Mouse (Mus musculus): Measurements from ENCODE around the gene Csn2. TPM values are rescaled to one million over a fixed set of nuclear protein-coding genes. Genes with fewer than 3 reads are reported as not detected.

Gene Csn2
- polyA plus RNA-seq (2012; rRNA removed; ENCODE audit: low replicate concordance): not detected in 2 replicates

GRCm38 (mm10) chr5:87699530-87699929, at the start of gene Csn2:
Gene Csn2 (minus strand): TSS chr5:87699630.

DNA sequence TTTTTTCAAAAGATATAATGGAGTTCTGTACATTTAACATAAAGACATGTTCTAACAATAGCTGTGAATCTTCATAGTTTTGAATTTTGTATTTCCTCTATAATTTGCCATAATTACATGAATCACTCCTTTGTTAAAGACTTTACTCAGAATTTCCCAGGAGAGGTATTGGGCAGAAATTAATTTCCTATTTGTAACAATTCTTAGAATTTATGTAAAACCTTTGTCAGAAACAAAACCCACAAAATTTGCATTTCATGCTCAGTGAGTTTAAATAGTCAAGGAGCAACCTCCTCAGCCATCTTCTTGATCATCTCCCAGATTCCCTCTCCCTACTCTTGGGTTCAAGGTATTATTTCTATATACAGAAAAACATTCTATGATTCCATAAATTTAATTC, 33.5 kb downstream of the Csn2 start, which contains the start of gene Csn1s1:
TSS of gene Csn1s1 (plus strand) at position 301 of the 400 bp plus-strand sequence.

Other genes with a start within 250 kb of the Csn2 start
- not detected in 2 replicates for gene Ugt2a2, start 217.4 kb downstream of the Csn2 start, polyA plus RNA-seq (2012; rRNA removed; ENCODE audit: low replicate concordance)
- gene Gm43638, start 212.8 kb downstream of the Csn2 start, polyA plus RNA-seq (2012; rRNA removed; ENCODE audit: low replicate concordance): not detected in 2 replicates
- gene Ugt2a1, start 208.8 kb downstream of the Csn2 start, polyA plus RNA-seq (2012; rRNA removed; ENCODE audit: low replicate concordance): not detected in 2 replicates
- gene Sult1b1, start 161.4 kb downstream of the Csn2 start, polyA plus RNA-seq (2012; rRNA removed; ENCODE audit: low replicate concordance): 0.13 TPM in 1 of 2 replicates, not detected in the other
- gene Sult1d1, start 130.6 kb downstream of the Csn2 start, polyA plus RNA-seq (2012; rRNA removed; ENCODE audit: low replicate concordance): 3.5 TPM in 1 of 2 replicates, not detected in the other
- gene Sult1e1, start 108.0 kb downstream of the Csn2 start, polyA plus RNA-seq (2012; rRNA removed; ENCODE audit: low replicate concordance): not detected in 2 replicates
- gene Csn1s1, start 33.4 kb downstream of the Csn2 start, polyA plus RNA-seq (2012; rRNA removed; ENCODE audit: low replicate concordance): not detected in 2 replicates
- gene Csn1s2a, start 74.9 kb upstream of the Csn2 start, polyA plus RNA-seq (2012; rRNA removed; ENCODE audit: low replicate concordance): not detected in 2 replicates
- gene Csn1s2b, start 108.5 kb upstream of the Csn2 start, polyA plus RNA-seq (2012; rRNA removed; ENCODE audit: low replicate concordance): not detected in 2 replicates
- gene Prr27, start 126.1 kb upstream of the Csn2 start, polyA plus RNA-seq (2012; rRNA removed; ENCODE audit: low replicate concordance): not detected in 2 replicates
- not detected in 2 replicates for gene Odam, start 185.4 kb upstream of the Csn2 start, polyA plus RNA-seq (2012; rRNA removed; ENCODE audit: low replicate concordance)
- not detected in 2 replicates for gene Csn3, start 225.9 kb upstream of the Csn2 start, polyA plus RNA-seq (2012; rRNA removed; ENCODE audit: low replicate concordance)

All from subcutaneous adipose tissue, adult 2 months (tissue).